Mouse (Mus musculus) embryonic facial prominence, embryonic 11.5 days (tissue): ENCODE measurements around the gene Aurka. TPM values are rescaled to one million over a fixed set of nuclear protein-coding genes. Genes with fewer than 3 reads are reported as not detected.

Experiments
- ATAC-seq: fragments of 200-750 bp; cut with Nextera tagmentation; replicated peaks from 2 replicates; pipeline ENCODE4 v1.8.0; 2017; ENCODE audit warnings: low read depth; ENCODE audit not compliant: insufficient number of reproducible peaks, low FRiP score, low TSS enrichment
- DNase-seq: peaks from one replicate; pipeline ENCODE4 v3.0.0-alpha.2; 2015; ENCODE audit warnings: low spot score
- H3K27ac ChIP-seq: fragments of 300-500 bp; sonication (generic); replicated peaks from 2 replicates; pipeline ENCODE4 v1.5.1; 2014; ENCODE audit warnings: mild to moderate bottlenecking, low read depth, low read length, control low read depth
- H3K27me3 ChIP-seq: fragments of 300-500 bp; sonication (generic); 2 replicates; pipeline ENCODE4 v1.6.1; 2014; ENCODE audit warnings: mild to moderate bottlenecking, low read length, moderate library complexity, mixed read lengths; ENCODE audit not compliant: control insufficient read depth, insufficient read depth
- H3K36me3 ChIP-seq: fragments of 300-500 bp; sonication (generic); replicated peaks from 2 replicates; pipeline ENCODE4 v1.6.1; 2014; ENCODE audit warnings: low read depth, mild to moderate bottlenecking, low read length, moderate library complexity, mixed read lengths; ENCODE audit not compliant: control insufficient read depth, insufficient read depth
- H3K4me1 ChIP-seq: fragments of 300-500 bp; sonication (generic); 2 replicates; pipeline ENCODE4 v1.6.1; 2014; ENCODE audit warnings: low read length, mixed read lengths; ENCODE audit not compliant: control insufficient read depth, insufficient read depth
- H3K4me2 ChIP-seq: fragments of 300-500 bp; sonication (generic); 2 replicates; pipeline ENCODE4 v1.6.1; 2014; ENCODE audit warnings: low read depth, mild to moderate bottlenecking, control low read depth, low read length, moderate library complexity
- H3K4me3 ChIP-seq: fragments of 300-500 bp; sonication (generic); 2 replicates; pipeline ENCODE4 v1.5.1; 2014; ENCODE audit warnings: low read depth, low read length, control low read depth
- H3K9ac ChIP-seq: fragments of 300-500 bp; sonication (generic); replicated peaks from 2 replicates; pipeline ENCODE4 v1.6.1; 2014; ENCODE audit warnings: mild to moderate bottlenecking, control low read depth, low read length
- H3K9me3 ChIP-seq: fragments of 300-500 bp; sonication (generic); replicated peaks from 2 replicates; pipeline ENCODE4 v1.6.1; 2016; ENCODE audit warnings: mild to moderate bottlenecking, low read length, inconsistent platforms, mixed read lengths; ENCODE audit not compliant: control insufficient read depth
- WGBS: fragments of 180-500 bp; shearing (Covaris S2); extraction: QIAGEN DNeasy Blood & Tissue Kit; methylation state at CpG from one replicate; pipeline ENCODE4 v1.1.7; 2014; 5-methylcytosine and 5-hydroxymethylcytosine counted together
- polyA plus RNA-seq: library from polyadenylated mRNA; unstranded; fragments of >200 nt; fragmentation: Nextera tagmentation; extraction: Ambion mirVana; gene quantifications from 2 replicates; pipeline ENCODE4 v1.2.1, GENCODE M21; 2014

The Aurka gene
- 204 and 209 TPM in 2 replicates for polyA plus RNA-seq

DNA sequence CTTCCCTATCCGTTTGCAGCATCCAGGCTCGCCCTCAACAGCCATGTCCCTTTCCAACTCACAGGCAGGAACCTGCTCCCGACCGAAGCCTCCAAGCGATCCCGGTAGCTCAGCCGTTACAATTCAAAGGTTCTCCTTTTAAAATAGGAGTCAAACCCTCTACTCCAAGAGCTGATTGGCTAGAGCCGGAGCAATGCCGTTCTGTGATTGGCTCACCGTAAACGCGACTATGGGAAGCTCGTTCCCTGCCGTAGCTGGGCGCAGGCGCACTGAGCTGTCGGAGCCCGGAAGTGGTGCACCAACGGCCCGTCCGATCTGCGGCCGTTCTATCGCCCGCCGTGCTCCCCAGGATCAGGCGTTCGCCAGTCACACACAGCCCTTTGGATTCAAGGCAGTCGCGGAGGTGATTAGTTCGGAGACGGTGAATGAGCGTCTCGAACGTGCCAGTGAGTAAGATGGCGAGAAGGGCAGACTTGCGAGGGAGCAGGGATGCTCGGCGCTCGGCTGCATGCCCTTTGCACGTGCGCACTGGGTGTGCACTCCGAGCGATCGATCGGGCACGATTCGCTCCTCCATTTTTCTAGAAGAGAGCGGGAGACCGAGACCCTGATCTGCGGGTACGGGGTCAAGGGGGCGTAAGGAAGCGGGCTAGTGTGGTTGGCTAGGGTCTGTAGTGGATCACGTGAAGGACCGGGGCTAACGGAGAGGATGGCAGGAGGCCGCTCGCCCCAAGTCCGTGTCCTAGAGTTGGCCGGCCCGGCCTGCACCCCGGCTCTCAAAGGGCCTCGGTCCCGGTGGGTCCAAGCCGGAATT lies at the start of gene Aurka, which contains the start of gene Cstf1:
Gene Aurka, minus strand, starts transcription at position 125 of the 813 bp plus-strand sequence.
Gene Cstf1, plus strand, starts transcription at position 271 of the 813 bp plus-strand sequence.
- under 1% methylated on average over 66 of the region's 66 CpGs for WGBS

DNA sequence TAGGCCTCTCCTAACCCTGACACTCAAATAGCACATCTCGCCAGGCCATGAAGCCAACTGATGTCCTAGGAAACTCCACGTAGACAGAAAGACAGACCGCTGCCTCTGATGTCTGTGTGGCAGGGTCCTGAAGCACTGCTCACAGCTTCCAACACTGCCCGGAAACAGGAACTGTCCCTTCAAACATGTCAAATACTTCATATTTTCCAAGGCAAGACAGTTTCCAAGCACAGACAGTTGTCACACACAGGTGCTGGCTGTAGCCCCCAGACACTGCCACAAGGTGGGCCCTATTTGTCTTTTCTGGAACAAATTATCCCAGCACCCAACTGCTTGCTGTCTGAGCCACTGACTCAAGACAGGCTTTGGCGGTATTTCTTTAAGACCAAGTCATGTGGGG lies 47.9 kb upstream of the Aurka start:
- H3K4me2 ChIP-seq, result no peak overlapping the region
- H3K4me1 ChIP-seq, result no peaks in the 10 kb centered on the region
- H3K9me3 ChIP-seq, result no peaks in the 10 kb centered on the region
- ATAC-seq (no peak), DNase-seq (no peak)
- no peaks in the 10 kb centered on the region for H3K36me3 ChIP-seq
- 84% methylated on average over 5 of the region's 5 CpGs for WGBS
- H3K9ac ChIP-seq, result no peak overlapping the region
- H3K27me3 ChIP-seq, result no peaks in the 10 kb centered on the region
- H3K27ac ChIP-seq, result no peak overlapping the region
- H3K4me3 ChIP-seq, result no peak overlapping the region

More for the DNA sequence above, at the start of gene Aurka, which contains the start of gene Cstf1:
- peak; percentile 97 for ATAC-seq
- H3K4me3 ChIP-seq, result peak within 1 kb of the TSS; percentile 64
- H3K9ac ChIP-seq, result peak within 1 kb of the TSS; percentile 81
- peak; percentile 98 for DNase-seq
- peak within 1 kb of the TSS; percentile 40 for H3K4me2 ChIP-seq
- peaks cover 12% of the 10 kb centered on the region for H3K36me3 ChIP-seq
- peaks cover 5% of the 10 kb centered on the region; the same call in 1 of the 2 replicates for H3K4me1 ChIP-seq
- no peaks in the 10 kb centered on the region for H3K9me3 ChIP-seq
- H3K27ac ChIP-seq, result peak within 1 kb of the TSS; percentile 52
- H3K27me3 ChIP-seq, result no peaks in the 10 kb centered on the region

DNA sequence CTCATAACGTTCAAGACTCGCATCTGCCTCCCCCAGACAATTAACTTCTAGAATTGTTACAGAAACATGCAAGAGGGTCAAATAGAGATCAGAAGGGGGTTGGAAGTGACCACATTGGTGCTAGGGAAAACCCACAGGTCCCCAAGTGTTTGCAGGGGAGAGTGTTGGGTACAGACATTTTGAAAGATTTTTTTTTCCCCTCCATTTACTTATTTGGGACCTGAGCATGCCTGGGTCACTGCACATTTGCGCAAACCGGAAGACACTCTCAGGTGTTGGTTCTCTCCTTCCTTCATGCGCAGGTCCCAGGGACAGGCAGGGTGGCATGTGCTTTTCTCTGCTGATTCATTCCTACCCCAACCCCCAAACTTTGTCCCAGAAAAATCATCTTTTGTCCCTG lies 46.5 kb upstream of the Aurka start:
- Histone ChIP-seq H3K36me3 (no peaks in the 10 kb centered on the region), H3K4me2 (no peak overlapping the region), H3K4me3 (no peak overlapping the region), H3K27ac (no peak overlapping the region), H3K9me3 (no peaks in the 10 kb centered on the region), H3K27me3 (no peaks in the 10 kb centered on the region), H3K9ac (no peak overlapping the region), H3K4me1 (no peaks in the 10 kb centered on the region; the same call in 1 of the 2 replicates)
- WGBS, result 83% methylated on average over 5 of the region's 5 CpGs
- no peak for DNase-seq
- no peak for ATAC-seq

DNA sequence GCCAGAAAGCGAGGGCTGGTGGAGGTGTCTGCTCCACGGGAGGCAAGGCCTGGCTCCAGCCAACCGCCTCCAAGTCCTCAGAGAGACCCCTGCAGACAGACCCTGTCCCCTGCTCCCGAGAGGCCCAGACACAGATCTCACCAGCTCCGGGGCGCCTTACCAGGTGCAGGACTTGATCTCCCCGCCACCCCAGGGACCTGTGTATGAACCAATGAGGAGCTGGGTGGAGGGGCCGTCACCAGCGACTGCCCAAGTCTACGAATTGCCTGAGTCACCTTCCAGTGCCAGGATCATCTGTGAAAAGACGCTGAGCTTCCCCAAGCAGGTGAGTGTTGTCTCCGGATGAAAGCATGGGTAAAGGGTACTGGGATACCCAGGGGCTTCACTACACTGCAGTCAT lies 45.9 kb upstream of the Aurka start:
- WGBS, result 62% methylated on average over 12 of the region's 12 CpGs
- DNase-seq, result no peak
- H3K9me3 ChIP-seq, result no peaks in the 10 kb centered on the region

DNA sequence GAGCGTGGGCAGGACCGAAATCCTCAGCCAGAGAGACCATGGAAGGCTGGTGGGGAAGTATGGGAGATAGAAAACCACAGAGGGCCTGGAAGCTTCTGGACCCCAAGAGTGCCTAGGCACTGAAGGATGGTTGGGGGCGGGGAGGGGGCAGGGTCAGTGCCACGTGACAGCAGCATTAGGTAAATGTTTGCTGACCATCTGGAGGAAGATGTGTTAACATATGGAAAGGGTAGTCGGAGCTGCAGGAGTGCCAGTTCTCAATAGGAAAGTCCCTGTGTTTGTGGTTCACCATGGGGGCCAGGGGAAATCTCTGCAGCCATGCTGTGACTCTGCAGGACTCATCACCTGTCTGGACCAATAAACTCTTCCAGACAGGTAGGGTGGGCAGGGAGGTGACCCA lies 43.6 kb upstream of the Aurka start:
- Histone ChIP-seq H3K9ac (no peak overlapping the region), H3K27me3 (no peaks in the 10 kb centered on the region), H3K9me3 (no peaks in the 10 kb centered on the region), H3K4me3 (no peak overlapping the region), H3K4me1 (no peaks in the 10 kb centered on the region; the same call in 1 of the 2 replicates), H3K27ac (no peak overlapping the region), H3K4me2 (no peak overlapping the region), H3K36me3 (no peaks in the 10 kb centered on the region)
- no peak for ATAC-seq
- no peak for DNase-seq
- WGBS, result 46% methylated on average over 5 of the region's 5 CpGs

More for the DNA sequence above, 45.9 kb upstream of the Aurka start:
- no peak overlapping the region for H3K27ac ChIP-seq
- H3K4me1 ChIP-seq, result no peaks in the 10 kb centered on the region; the same call in 1 of the 2 replicates
- no peak overlapping the region for H3K9ac ChIP-seq
- H3K27me3 ChIP-seq, result no peaks in the 10 kb centered on the region
- H3K4me2 ChIP-seq, result no peak overlapping the region
- ATAC-seq, result no peak
- no peaks in the 10 kb centered on the region for H3K36me3 ChIP-seq
- no peak overlapping the region for H3K4me3 ChIP-seq

DNA sequence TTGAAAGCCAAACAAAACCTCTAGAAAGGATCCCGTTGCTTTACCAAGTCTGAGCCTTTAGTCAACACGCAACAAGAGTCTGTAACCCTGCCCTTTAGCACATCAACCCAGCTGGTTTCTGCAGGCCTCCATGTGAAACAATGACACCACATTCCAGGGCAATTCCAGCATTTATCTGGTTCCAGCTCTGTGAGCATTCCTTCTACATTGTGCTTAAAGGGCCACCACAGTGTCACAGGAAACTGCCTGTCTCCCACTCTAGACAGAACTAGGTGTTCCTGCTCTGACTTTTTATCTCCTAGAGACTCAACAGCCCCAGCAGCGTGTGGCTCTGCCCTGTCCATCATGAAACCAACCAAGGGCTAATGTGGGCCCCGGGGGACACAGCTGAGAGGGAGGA lies 42.9 kb upstream of the Aurka start:
- Histone ChIP-seq H3K4me3 (no peak overlapping the region), H3K27me3 (no peaks in the 10 kb centered on the region), H3K36me3 (no peaks in the 10 kb centered on the region), H3K4me1 (no peaks in the 10 kb centered on the region; the same call in 1 of the 2 replicates), H3K4me2 (no peak overlapping the region), H3K27ac (no peak overlapping the region), H3K9ac (no peak overlapping the region), H3K9me3 (no peaks in the 10 kb centered on the region)
- DNase-seq (peak; percentile 48), ATAC-seq (no peak)
- 16% methylated on average over 4 of the region's 4 CpGs for WGBS

DNA sequence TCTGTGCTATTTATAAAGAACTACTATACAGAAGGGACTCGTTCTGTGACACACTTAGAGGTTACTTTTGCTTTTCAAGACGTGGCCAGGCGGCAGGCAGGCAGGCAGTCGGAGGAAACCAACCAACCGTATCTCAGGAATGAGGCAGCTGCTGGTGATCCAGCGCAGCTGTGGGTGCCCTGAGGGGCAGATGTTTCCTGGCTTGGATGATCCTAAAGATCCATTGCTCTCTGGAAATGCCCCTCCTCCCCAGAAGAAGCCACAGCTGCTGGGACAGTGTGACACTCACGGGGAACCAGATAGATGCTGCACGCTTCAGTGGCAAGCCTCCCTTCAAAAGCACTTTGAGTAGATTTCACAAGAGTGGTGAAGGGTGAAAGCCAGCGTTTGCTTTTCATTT lies 42.1 kb upstream of the Aurka start:
- no peaks in the 10 kb centered on the region; the same call in 1 of the 2 replicates for H3K4me1 ChIP-seq
- no peak overlapping the region for H3K27ac ChIP-seq
- H3K4me2 ChIP-seq, result no peak overlapping the region; the same call in 1 of the 2 replicates
- DNase-seq (peak; percentile 72), ATAC-seq (0 out of 2 replicates have a peak, but pooled peaks have one; percentile 55)
- WGBS, result 5% methylated on average over 9 of the region's 9 CpGs
- no peaks in the 10 kb centered on the region for H3K36me3 ChIP-seq
- no peaks in the 10 kb centered on the region for H3K27me3 ChIP-seq
- H3K9me3 ChIP-seq, result no peaks in the 10 kb centered on the region
- no peak overlapping the region for H3K4me3 ChIP-seq
- H3K9ac ChIP-seq, result no peak overlapping the region

DNA sequence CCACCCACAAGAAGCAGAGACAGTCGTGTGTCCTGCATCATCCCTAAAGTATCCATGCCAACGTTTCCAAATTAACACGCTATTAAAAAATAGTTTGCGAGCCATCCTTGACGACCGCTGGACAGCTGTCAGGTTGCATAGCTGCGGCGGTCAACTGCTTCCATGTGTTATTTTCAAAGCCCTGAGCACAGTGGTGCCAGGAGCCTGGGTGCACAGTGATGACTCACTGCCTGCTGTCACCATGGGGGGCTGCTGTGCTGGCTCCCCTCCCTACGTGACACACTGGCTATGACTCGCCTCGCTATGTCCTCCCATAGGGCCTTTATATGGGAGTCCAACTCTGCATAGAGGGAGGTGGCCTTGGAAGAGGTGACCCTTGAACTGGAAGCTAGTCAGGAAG lies 40.8 kb upstream of the Aurka start:
- no peak overlapping the region for H3K9ac ChIP-seq
- no peaks in the 10 kb centered on the region for H3K36me3 ChIP-seq
- ATAC-seq, result no peak
- DNase-seq, result no peak
- H3K4me2 ChIP-seq, result no peak overlapping the region
- no peaks in the 10 kb centered on the region; the same call in 1 of the 2 replicates for H3K4me1 ChIP-seq
- H3K4me3 ChIP-seq, result no peak overlapping the region
- no peaks in the 10 kb centered on the region for H3K9me3 ChIP-seq
- WGBS, result 77% methylated on average over 11 of the region's 11 CpGs
- no peak overlapping the region for H3K27ac ChIP-seq
- H3K27me3 ChIP-seq, result no peaks in the 10 kb centered on the region
